Mouse (Mus musculus): ENCODE data around the gene Rptor. TPM values are rescaled to one million over a fixed set of nuclear protein-coding genes. Genes with fewer than 3 reads are reported as not detected.

Gene Rptor
- polyA plus RNA-seq, 2 experiments = 3.7 to 5.8 TPM

DNA sequence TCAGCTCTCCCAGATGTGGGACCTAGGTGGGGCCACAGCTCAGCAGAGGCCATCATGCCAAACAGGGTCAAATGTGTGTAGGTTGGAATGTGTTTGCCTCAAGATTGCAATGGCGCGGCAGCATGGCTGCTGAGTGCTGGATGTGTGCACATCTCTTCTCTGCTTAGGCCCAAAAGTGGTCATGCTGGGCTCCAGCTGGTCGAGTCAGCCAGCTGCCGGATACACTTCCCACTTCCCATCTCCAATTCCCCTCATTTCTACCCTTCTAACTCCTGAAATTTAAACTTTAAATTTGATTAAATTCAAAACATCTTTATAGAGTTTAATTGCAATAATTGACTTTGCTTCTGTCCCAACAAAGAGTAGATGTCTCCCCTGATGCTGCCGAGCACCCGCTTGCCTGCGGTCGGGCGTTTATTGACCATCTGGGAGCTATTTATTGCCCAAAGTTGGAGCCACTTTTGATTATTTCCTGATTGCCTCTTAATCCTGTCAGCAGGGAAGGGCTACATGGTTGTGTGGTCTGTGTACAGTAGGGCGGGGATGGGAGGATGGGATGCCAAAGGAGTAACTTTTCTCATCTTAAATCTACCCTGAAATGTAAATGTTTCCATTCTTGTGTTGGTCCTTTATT, 206.1 kb downstream of the Rptor start:
- Histone ChIP-seq H3K27me3 (ENCODE audit: control insufficient read depth, insufficient read depth, low read length) (no peaks in the 10 kb centered on the region), H3K4me3 (ENCODE audit: insufficient read depth in 1 of 2, low read depth in 2 of 2, low read length in 2 of 2) (no peak overlapping the region), H3K27ac (no peak overlapping the region), H3K36me3 (replicated peaks; ENCODE audit: control insufficient read depth, insufficient read depth, low read depth) (no peaks in the 10 kb centered on the region; the same call in 1 of the 2 replicates), H3K4me2 (ENCODE audit: low read depth) (no peak overlapping the region), H3K9ac (replicated peaks) (no peak overlapping the region), H3K4me1 (replicated peaks; ENCODE audit: control insufficient read depth in 2 of 2, insufficient read depth in 2 of 2, low read length in 1 of 2) (no peaks in the 10 kb centered on the region), H3K9me3 (ENCODE audit: control insufficient read depth, low read length) (no peaks in the 10 kb centered on the region)
- WGBS (ENCODE audit: insufficient replicate concordance) = 80% methylated on average over 10 of the region's 10 CpGs
- TF ChIP-seq CTCF (IDR thresholded peaks at IDR 0.05; ENCODE audit: low read depth) = no peak
- no peak for TF ChIP-seq EP300 (IDR thresholded peaks at IDR 0.05; ENCODE audit: low read depth)
- DNase-seq (ENCODE audit: low read depth in 3 of 3, low spot score in 3 of 3) (no peak), ATAC-seq (ENCODE audit: insufficient read depth) (no peak)

DNA sequence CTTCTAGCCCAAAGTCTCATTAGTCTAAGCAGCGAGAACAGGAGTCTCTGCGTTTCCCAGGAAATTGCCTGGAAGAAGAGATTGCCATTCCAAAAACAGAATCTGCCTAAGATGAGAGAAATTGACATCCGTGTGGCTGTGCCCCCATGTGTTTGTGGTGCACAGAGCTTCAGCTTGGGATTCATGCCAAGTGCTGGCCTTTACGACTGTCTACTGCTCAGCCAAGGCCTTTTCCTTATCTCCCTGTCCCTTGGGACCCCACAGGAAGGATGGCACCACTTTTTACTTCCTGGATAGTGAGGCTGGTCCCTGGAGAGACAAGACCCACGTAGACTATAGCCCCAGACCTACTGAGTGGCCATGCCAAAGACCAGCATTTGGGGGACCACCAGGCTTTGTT, 206.6 kb downstream of the Rptor start:
- no peaks in the 10 kb centered on the region for H3K9me3 ChIP-seq (ENCODE audit: control insufficient read depth, low read length)
- WGBS (ENCODE audit: insufficient replicate concordance) = 58% methylated on average over 5 of the region's 5 CpGs
- H3K27ac ChIP-seq = no peak overlapping the region
- no peak for DNase-seq (ENCODE audit: low read depth in 3 of 3, low spot score in 3 of 3)
- no peak overlapping the region for H3K9ac ChIP-seq (replicated peaks)
- H3K4me2 ChIP-seq (ENCODE audit: low read depth) = no peak overlapping the region
- no peaks in the 10 kb centered on the region; the same call in 1 of the 2 replicates for H3K36me3 ChIP-seq (replicated peaks; ENCODE audit: control insufficient read depth, insufficient read depth, low read depth)
- no peaks in the 10 kb centered on the region for H3K27me3 ChIP-seq (ENCODE audit: control insufficient read depth, insufficient read depth, low read length)
- ATAC-seq (ENCODE audit: insufficient read depth) = no peak
- TF ChIP-seq CTCF (IDR thresholded peaks at IDR 0.05; ENCODE audit: low read depth) (no peak), EP300 (IDR thresholded peaks at IDR 0.05; ENCODE audit: low read depth) (no peak)
- H3K4me1 ChIP-seq (replicated peaks; ENCODE audit: control insufficient read depth in 2 of 2, insufficient read depth in 2 of 2, low read length in 1 of 2) = no peaks in the 10 kb centered on the region
- H3K4me3 ChIP-seq (ENCODE audit: insufficient read depth in 1 of 2, low read depth in 2 of 2, low read length in 2 of 2) = no peak overlapping the region

DNA sequence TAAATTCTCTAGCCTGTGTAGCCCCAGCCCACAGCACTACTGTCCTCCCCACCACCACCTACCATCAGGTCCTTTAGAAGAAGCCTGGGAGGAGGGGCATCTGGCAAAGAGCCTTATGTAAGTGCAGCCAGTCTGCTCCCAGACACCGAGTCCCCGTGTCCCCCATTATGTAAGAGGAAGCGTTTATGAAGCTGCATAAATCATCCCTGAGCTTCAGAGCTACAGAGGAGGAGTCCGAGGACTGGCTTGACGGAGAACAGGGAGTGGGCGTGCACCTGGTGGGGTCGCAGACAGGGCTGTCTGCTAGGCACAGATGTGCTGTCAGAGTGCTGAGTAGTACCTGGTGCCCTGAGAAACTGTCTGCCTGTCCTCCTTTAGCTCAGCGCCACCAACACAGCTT, 208.3 kb downstream of the Rptor start:
- no peak overlapping the region for H3K27ac ChIP-seq
- H3K27me3 ChIP-seq (ENCODE audit: control insufficient read depth, insufficient read depth, low read length) = no peaks in the 10 kb centered on the region
- no peak for ATAC-seq (ENCODE audit: insufficient read depth)
- no peaks in the 10 kb centered on the region for H3K9me3 ChIP-seq (ENCODE audit: control insufficient read depth, low read length)
- no peak overlapping the region for H3K4me2 ChIP-seq (ENCODE audit: low read depth)
- TF ChIP-seq EP300 (IDR thresholded peaks at IDR 0.05; ENCODE audit: low read depth) (no peak), CTCF (IDR thresholded peaks at IDR 0.05; ENCODE audit: low read depth) (no peak)
- 70% methylated on average over 8 of the region's 8 CpGs for WGBS (ENCODE audit: insufficient replicate concordance)
- H3K4me3 ChIP-seq (ENCODE audit: insufficient read depth in 1 of 2, low read depth in 2 of 2, low read length in 2 of 2) = no peak overlapping the region
- no peak overlapping the region for H3K9ac ChIP-seq (replicated peaks)
- DNase-seq (ENCODE audit: low read depth in 3 of 3, low spot score in 3 of 3) = no peak
- H3K36me3 ChIP-seq (replicated peaks; ENCODE audit: control insufficient read depth, insufficient read depth, low read depth) = no peaks in the 10 kb centered on the region; the same call in 1 of the 2 replicates
- H3K4me1 ChIP-seq (replicated peaks; ENCODE audit: control insufficient read depth in 2 of 2, insufficient read depth in 2 of 2, low read length in 1 of 2) = no peaks in the 10 kb centered on the region

DNA sequence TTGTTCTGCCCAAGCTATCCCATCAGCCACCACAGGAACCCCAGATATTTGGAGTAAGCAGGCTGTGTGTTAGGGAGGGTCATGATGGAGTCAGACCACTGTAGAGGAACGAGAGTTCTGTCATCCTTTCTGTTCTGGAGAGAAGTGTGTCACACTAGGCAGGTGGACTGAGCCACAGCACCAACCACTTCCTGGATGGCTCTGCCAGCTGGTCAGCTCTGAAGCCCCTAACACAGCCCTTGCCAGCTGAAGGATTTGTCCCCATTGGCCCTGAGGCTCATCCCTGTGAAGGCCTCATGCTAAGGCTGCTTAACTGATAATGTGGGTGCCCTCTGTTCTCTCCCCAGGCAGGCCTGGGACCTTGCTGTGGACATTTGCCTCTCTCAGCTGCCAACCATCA, 208.9 kb downstream of the Rptor start:
- Histone ChIP-seq H3K9ac (replicated peaks) (no peak overlapping the region), H3K4me3 (ENCODE audit: insufficient read depth in 1 of 2, low read depth in 2 of 2, low read length in 2 of 2) (no peak overlapping the region), H3K4me2 (ENCODE audit: low read depth) (no peak overlapping the region), H3K27me3 (ENCODE audit: control insufficient read depth, insufficient read depth, low read length) (no peaks in the 10 kb centered on the region), H3K27ac (no peak overlapping the region), H3K9me3 (ENCODE audit: control insufficient read depth, low read length) (no peaks in the 10 kb centered on the region), H3K4me1 (replicated peaks; ENCODE audit: control insufficient read depth in 2 of 2, insufficient read depth in 2 of 2, low read length in 1 of 2) (peaks cover 0 to under 1% of the 10 kb centered on the region in 2 experiments; a peak in 1 of 4 replicates), H3K36me3 (replicated peaks; ENCODE audit: control insufficient read depth, insufficient read depth, low read depth) (no peaks in the 10 kb centered on the region; the same call in 1 of the 2 replicates)
- ATAC-seq (ENCODE audit: insufficient read depth) (no peak), DNase-seq (ENCODE audit: low read depth in 3 of 3, low spot score in 3 of 3) (no peak)
- TF ChIP-seq CTCF (IDR thresholded peaks at IDR 0.05; ENCODE audit: low read depth) (no peak), EP300 (IDR thresholded peaks at IDR 0.05; ENCODE audit: low read depth) (no peak)
- WGBS (ENCODE audit: insufficient replicate concordance) = 69% methylated on average over 1 of the region's 1 CpGs

DNA sequence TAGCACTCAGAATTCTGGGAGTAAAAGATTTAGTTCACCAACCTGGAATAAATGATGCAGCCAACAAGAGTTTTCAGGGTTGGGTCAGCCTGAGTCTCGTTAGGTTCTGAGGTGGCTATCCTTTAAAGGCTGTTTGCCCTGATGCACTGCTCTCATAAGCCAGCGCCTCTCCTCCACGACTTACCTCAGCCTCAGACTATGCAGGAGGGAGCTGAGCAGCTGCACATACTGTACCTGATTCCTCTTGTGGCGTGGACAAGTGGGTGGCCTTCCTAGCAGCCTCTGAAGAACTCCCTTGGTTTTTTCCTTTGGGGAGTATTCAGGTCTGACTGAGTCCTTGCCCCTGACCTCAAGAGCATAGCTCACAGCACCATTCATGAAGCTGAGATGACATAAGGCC, 209.4 kb downstream of the Rptor start:
- TF ChIP-seq EP300 (IDR thresholded peaks at IDR 0.05; ENCODE audit: low read depth) (no peak), CTCF (IDR thresholded peaks at IDR 0.05; ENCODE audit: low read depth) (no peak)
- DNase-seq (ENCODE audit: low read depth in 3 of 3, low spot score in 3 of 3) (no peak), ATAC-seq (ENCODE audit: insufficient read depth) (no peak)
- Histone ChIP-seq H3K4me1 (replicated peaks; ENCODE audit: control insufficient read depth in 2 of 2, insufficient read depth in 2 of 2, low read length in 1 of 2) (peaks cover 0 to 5% of the 10 kb centered on the region in 2 experiments; a peak in 3 of 4 replicates), H3K36me3 (replicated peaks; ENCODE audit: control insufficient read depth, insufficient read depth, low read depth) (no peaks in the 10 kb centered on the region; the same call in 1 of the 2 replicates), H3K4me2 (ENCODE audit: low read depth) (no peak overlapping the region), H3K4me3 (ENCODE audit: insufficient read depth in 1 of 2, low read depth in 2 of 2, low read length in 2 of 2) (no peak overlapping the region), H3K9me3 (ENCODE audit: control insufficient read depth, low read length) (no peaks in the 10 kb centered on the region), H3K9ac (replicated peaks) (no peak overlapping the region), H3K27ac (no peak overlapping the region), H3K27me3 (ENCODE audit: control insufficient read depth, insufficient read depth, low read length) (no peaks in the 10 kb centered on the region)
- WGBS (ENCODE audit: insufficient replicate concordance) = 77% methylated on average over 4 of the region's 4 CpGs
